ENCODE assay signal across 10 mouse cellular contexts in genomic region chr4:144906978-144907703, GRCm38 (mm10). TPM values are rescaled to one million over a fixed set of nuclear protein-coding genes. Genes with fewer than 3 reads are reported as not detected.
DNase-seq lines count a peak whose midpoint lies in the region; ATAC-seq and TF ChIP-seq lines count a peak whose summit lies in the region.
"Had no signal": no experiment of that assay in that cellular context is flagged by ENCODE, and none has a peak within 500 bp of the region (broad histone marks: within the 10 kb centered on the region; RNA-seq: fewer than 3 reads in every experiment).

No protein-coding gene starts in this region.

- 0 out of 2 replicates have a peak overlapping the region, but pooled peaks have one; percentile 10 for H3K4me2 ChIP-seq in liver, postnatal 0 days (ENCODE audit: low read depth, low read length)

- peak overlapping the region; percentile 47 for H3K4me3 ChIP-seq in gastrocnemius, adult 2 months
- no peak overlapping the region for H3K4me3 ChIP-seq in cortical plate, adult 2 months (ENCODE audit: insufficient read depth, low read length)
- H3K4me3 ChIP-seq in liver, postnatal 0 days (ENCODE audit: low read depth, low read length), result no peak overlapping the region
- H3K4me3 ChIP-seq: forebrain, embryonic 10.5 days; midbrain, embryonic 10.5 days had no signal

- WGBS in liver, postnatal 0 days (ENCODE audit: insufficient replicate concordance), result 43% methylated on average over 4 of the region's 4 CpGs

- 0 out of 2 replicates have a peak overlapping the region, but pooled peaks have one; percentile 16 for H3K9ac ChIP-seq in liver, postnatal 0 days (replicated peaks)

- H3K4me1 ChIP-seq in cortical plate, adult 2 months (ENCODE audit: control insufficient read depth, insufficient read depth, low read length), result no peaks in the 10 kb centered on the region
- H3K4me1 ChIP-seq in liver, postnatal 0 days (ENCODE audit: insufficient read depth), result peaks cover 69% of the 10 kb centered on the region
- H3K4me1 ChIP-seq: midbrain, embryonic 10.5 days had no signal

- no peak for ATAC-seq in liver, postnatal 0 days
- no peak for ATAC-seq in erythroid progenitor cell, adult 5-6 weeks (replicated peaks; ENCODE audit: low FRiP score, poor library complexity, severe bottlenecking)

- no peak for TF ChIP-seq POLR2A in cortical plate, adult 2 months (IDR thresholded peaks at IDR 0.05; ENCODE audit: extremely low read depth, insufficient read depth, low read length)

- intact Hi-C loops in gastrocnemius, adult 2 months (cut with DNase I), result loop anchor here (5.0 kb wide), 1 partner anchor 40 kb away; no protein-coding TSS in a partner anchor

- H3K27me3 ChIP-seq in liver, postnatal 0 days (ENCODE audit: insufficient read depth, low read length), result no peaks in the 10 kb centered on the region

- H3K27ac ChIP-seq in gastrocnemius, adult 2 months, result peak overlapping the region; percentile 88
- H3K27ac ChIP-seq in cortical plate, adult 2 months (ENCODE audit: insufficient read depth, low read length), result peak overlapping the region; percentile 58
- H3K27ac ChIP-seq in liver, postnatal 0 days (ENCODE audit: low read depth), result peak overlapping the region; percentile 56; the same call in 1 of the 2 replicates
- H3K27ac ChIP-seq: forebrain, embryonic 10.5 days; midbrain, embryonic 10.5 days had no signal

- H3K9me3 ChIP-seq in liver, postnatal 0 days (ENCODE audit: low read length), result no peaks in the 10 kb centered on the region
- H3K9me3 ChIP-seq: forebrain, embryonic 10.5 days; midbrain, embryonic 10.5 days had no signal

- DNase-seq in gastrocnemius, adult 2 months, result peak; percentile 87
- DNase-seq in gastrocnemius, postnatal 10 days, result no peak
- peak; percentile 39 to 55 for DNase-seq in kidney, postnatal 36 days
- DNase-seq in kidney, adult 18-20 months, result no peak
- DNase-seq in liver, postnatal 0 days, result no peak
- DNase-seq in right cerebral cortex, postnatal 14 days, result no peak

- no peak for TF ChIP-seq EP300 in liver, postnatal 0 days (IDR thresholded peaks at IDR 0.05; ENCODE audit: low read depth)

- peaks cover 4% of the 10 kb centered on the region; the same call in 1 of the 2 replicates for H3K36me3 ChIP-seq in liver, postnatal 0 days (replicated peaks; ENCODE audit: insufficient read depth, low read length)
- H3K36me3 ChIP-seq: forebrain, embryonic 10.5 days; midbrain, embryonic 10.5 days had no signal

- TF ChIP-seq CTCF in gastrocnemius, adult 2 months (IDR thresholded peaks at IDR 0.05), result no peak
- TF ChIP-seq CTCF in cortical plate, adult 2 months (IDR thresholded peaks at IDR 0.05; ENCODE audit: extremely low read depth, insufficient read depth, low read length), result no peak
- TF ChIP-seq CTCF in liver, postnatal 0 days (IDR thresholded peaks at IDR 0.05; ENCODE audit: low read depth), result no peak

RNA-seq across cellular contexts. Expression of gene Dhrs3, which starts 14.5 kb away (rescaled TPM):
- 10 to 100 TPM; 59.5 to 63.7 TPM for total RNA-seq in gastrocnemius, adult 2 months (2021)
- 10 to 100 TPM; 39.3 to 39.8 TPM for total RNA-seq in gastrocnemius, postnatal 10 days (2021)
- 28.3 and 28.7 TPM in 2 replicates for polyA plus RNA-seq in cortical plate, adult 2 months (2012; rRNA removed)
- polyA plus RNA-seq in liver, postnatal 0 days (2015; fragmentation: Nextera tagmentation; extraction: Ambion mirVana), result 49.8 and 52.8 TPM in 2 replicates
- 11.7 and 23.8 TPM in 2 replicates for total RNA-seq in erythroid progenitor cell, adult 5-6 weeks (2015; ENCODE audit: low replicate concordance)
- total RNA-seq in erythroid progenitor cell, adult 5-6 weeks (2017; ENCODE audit: low replicate concordance), result 9.5 and 14.1 TPM in 2 replicates

Comparison
In these comparisons a context has a peak if more than half of its experiments do, and no peak if none do; other contexts are left out.
1. DNase-seq: peak in gastrocnemius, adult 2 months (single experiment) and kidney, postnatal 36 days (2 of 2); none in gastrocnemius, postnatal 10 days (single experiment), kidney, adult 18-20 months (single experiment), liver, postnatal 0 days (single experiment) and right cerebral cortex, postnatal 14 days (single experiment).
2. Peak in every context shown above with its lines, with median percentiles within 50 percentile points of each other: H3K27ac ChIP-seq.